Mouse (Mus musculus) olfactory bulb, adult 2 months (tissue): ENCODE results near the gene Rapgef6.

Source experiments
- CTCF ChIP-seq: fragments of 200-500 bp; IDR thresholded peaks from 2 replicates; pipeline ENCODE4 v1.5.1; 2012; ENCODE audit warnings: low read depth, mild to moderate bottlenecking, low read length, moderate library complexity; ENCODE audit not compliant: insufficient read depth
- POLR2A ChIP-seq: fragments of 200-500 bp; IDR thresholded peaks from 2 replicates; pipeline ENCODE4 v1.6.1; 2012; ENCODE audit warnings: mild to moderate bottlenecking, low read depth, low read length, moderate library complexity; ENCODE audit not compliant: insufficient read depth

DNA sequence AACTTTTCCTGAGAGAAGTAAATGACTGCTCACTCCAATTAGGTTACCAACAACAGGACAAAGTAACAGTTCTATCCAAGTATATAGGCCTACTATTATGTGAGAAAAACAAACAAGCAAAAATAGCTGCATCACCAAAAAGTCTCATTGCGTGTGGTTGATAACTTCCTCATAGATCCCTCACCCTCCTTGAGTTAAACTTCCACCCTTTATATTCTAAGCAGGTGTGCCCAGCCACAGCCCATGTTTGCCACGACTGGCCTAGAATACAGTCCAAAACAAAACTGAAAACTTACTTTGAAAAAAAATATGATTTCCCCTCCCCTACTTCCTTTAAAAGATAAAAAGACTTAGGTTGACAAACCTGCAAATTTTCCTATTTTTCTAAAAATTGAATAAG lies 5.4 kb downstream of the Rapgef6 start:
- no peak for TF ChIP-seq CTCF
- no peak for TF ChIP-seq POLR2A
